Mouse (Mus musculus) adrenal gland (tissue): ENCODE results near the gene 2310022B05Rik.

Experiments used
- intact Hi-C: fragments of 180-260 bp; cut with DNase I; formaldehyde crosslinking; loops from one replicate; pipeline ENCODE4 v1.15.1; 2025
- long read RNA-seq, 2 experiments: library from polyadenylated mRNA; unstranded; transcript quantifications; one replicate each; pipeline ENCODE4 v2.0.0; 2020; ENCODE audit warnings: borderline replicate concordance in 1 of 2; ENCODE audit not compliant: insufficient replicate concordance in 1 of 2

2310022B05Rik gene
- long read RNA-seq, experiment 1, partial matches to known transcripts, result 0 of 7 reads
- long read RNA-seq, experiment 1, other reads (novel, unspliced or antisense), result 4 of 7 reads
- long read RNA-seq, experiment 2, partial matches to known transcripts, result 0 of 6 reads
- long read RNA-seq, experiment 2, other reads (novel, unspliced or antisense), result 2 of 6 reads

GRCm38 (mm10) chr8:124663112-124663873 is at the start of gene 2310022B05Rik:
Gene 2310022B05Rik, minus strand, starts transcription at chr8:124663369.
- intact Hi-C loops, result no loop called here

- intact Hi-C loops, result no loop called here
These were observed 42.7 kb upstream of the 2310022B05Rik start for GRCm38 (mm10) chr8:124705823-124706222.

GRCm38 (mm10) chr8:124704376-124704775 is 41.2 kb upstream of the 2310022B05Rik start:
- intact Hi-C loops, result no loop called here

- intact Hi-C loops, result no loop called here
These were observed 40.4 kb upstream of the 2310022B05Rik start for GRCm38 (mm10) chr8:124703526-124703925.

- intact Hi-C loops, result no loop called here
These were observed 39.0 kb upstream of the 2310022B05Rik start for GRCm38 (mm10) chr8:124702183-124702582.

GRCm38 (mm10) chr8:124701023-124701422 is 37.9 kb upstream of the 2310022B05Rik start:
- intact Hi-C loops, result no loop called here

GRCm38 (mm10) chr8:124700271-124700670 is 37.1 kb upstream of the 2310022B05Rik start:
- intact Hi-C loops, result no loop called here

GRCm38 (mm10) chr8:124695424-124696100 is 32.4 kb upstream of the 2310022B05Rik start:
- intact Hi-C loops, result no loop called here

GRCm38 (mm10) chr8:124691706-124692105 is 28.5 kb upstream of the 2310022B05Rik start:
- intact Hi-C loops, result no loop called here

GRCm38 (mm10) chr8:124688899-124689298 is 25.7 kb upstream of the 2310022B05Rik start:
- intact Hi-C loops, result no loop called here

GRCm38 (mm10) chr8:124682218-124682617 is 19.0 kb upstream of the 2310022B05Rik start:
- intact Hi-C loops, result no loop called here

GRCm38 (mm10) chr8:124681792-124682157 is 18.6 kb upstream of the 2310022B05Rik start:
- intact Hi-C loops, result no loop called here

- intact Hi-C loops, result no loop called here
These were observed 18.1 kb upstream of the 2310022B05Rik start for GRCm38 (mm10) chr8:124681077-124681791.

GRCm38 (mm10) chr8:124678246-124678645 is 15.1 kb upstream of the 2310022B05Rik start:
- intact Hi-C loops, result no loop called here

GRCm38 (mm10) chr8:124677486-124677885 is 14.3 kb upstream of the 2310022B05Rik start:
- intact Hi-C loops, result loop anchor here (1.0 kb wide), 1 partner anchor 60 kb away; no protein-coding TSS in a partner anchor

GRCm38 (mm10) chr8:124677078-124677477 is 13.9 kb upstream of the 2310022B05Rik start:
- intact Hi-C loops, result loop anchor here (1.0 kb wide), 1 partner anchor 60 kb away; no protein-coding TSS in a partner anchor

- intact Hi-C loops, result loop anchor here (1.0 kb wide), 1 partner anchor 59 kb away; no protein-coding TSS in a partner anchor
These were observed 13.5 kb upstream of the 2310022B05Rik start for GRCm38 (mm10) chr8:124676661-124677060.

- intact Hi-C loops, result no loop called here
These were observed 9.2 kb upstream of the 2310022B05Rik start for GRCm38 (mm10) chr8:124672345-124672744.

GRCm38 (mm10) chr8:124668798-124669197 is 5.6 kb upstream of the 2310022B05Rik start:
- intact Hi-C loops, result no loop called here

GRCm38 (mm10) chr8:124664414-124664813 is 1.2 kb upstream of the 2310022B05Rik start:
- intact Hi-C loops, result no loop called here

- intact Hi-C loops, result no loop called here
These were observed 683 bp upstream of the 2310022B05Rik start for GRCm38 (mm10) chr8:124663874-124664230.
